Mouse (Mus musculus) CH12.LX (cell line): ENCODE results near the gene Lamc2.

ENCODE experiments used
- CTCF ChIP-seq, 2 experiments: IDR thresholded peaks in 1 of 2; conservative IDR thresholded peaks in 1 of 2; 2 replicates each; pipeline ENCODE4 v1.5.1; 2011 to 2012; ENCODE audit warnings: low read depth in 2 of 2, low read length in 2 of 2, improper control_type of control experiment in 1 of 2, inconsistent platforms in 1 of 2, mild to moderate bottlenecking in 1 of 2, moderate library complexity in 1 of 2
- E2F4 ChIP-seq: IDR thresholded peaks from 2 replicates; pipeline ENCODE4 v1.6.1; 2011; ENCODE audit warnings: low read depth, low read length, improper control_type of control experiment; ENCODE audit not compliant: insufficient replicate concordance
- ETS1 ChIP-seq: conservative IDR thresholded peaks from 2 replicates; pipeline ENCODE4 v1.6.1; 2012; ENCODE audit warnings: low read depth, mild to moderate bottlenecking, inconsistent platforms, low read length, improper control_type of control experiment, moderate library complexity
- MEF2A ChIP-seq: IDR thresholded peaks from 2 replicates; pipeline ENCODE4 v1.6.1; 2014; ENCODE audit warnings: low read depth, mild to moderate bottlenecking, inconsistent platforms, low read length, improper control_type of control experiment, borderline replicate concordance
- POLR2A ChIP-seq: IDR thresholded peaks from 2 replicates; pipeline ENCODE4 v1.6.1; 2011; ENCODE audit warnings: low read depth, mild to moderate bottlenecking, improper control_type of control experiment, low read length
- POLR2AphosphoS2 ChIP-seq: IDR thresholded peaks from 2 replicates; pipeline ENCODE4 v1.6.1; 2011; ENCODE audit warnings: low read depth, low read length, improper control_type of control experiment
- USF2 ChIP-seq: conservative IDR thresholded peaks from 2 replicates; pipeline ENCODE4 v1.6.1; 2011; ENCODE audit warnings: low read depth, low read length, improper control_type of control experiment
- ZNF384 ChIP-seq: IDR thresholded peaks from 2 replicates; pipeline ENCODE4 v1.6.1; 2012; ENCODE audit warnings: low read depth, low read length, improper control_type of control experiment, inconsistent platforms

DNA sequence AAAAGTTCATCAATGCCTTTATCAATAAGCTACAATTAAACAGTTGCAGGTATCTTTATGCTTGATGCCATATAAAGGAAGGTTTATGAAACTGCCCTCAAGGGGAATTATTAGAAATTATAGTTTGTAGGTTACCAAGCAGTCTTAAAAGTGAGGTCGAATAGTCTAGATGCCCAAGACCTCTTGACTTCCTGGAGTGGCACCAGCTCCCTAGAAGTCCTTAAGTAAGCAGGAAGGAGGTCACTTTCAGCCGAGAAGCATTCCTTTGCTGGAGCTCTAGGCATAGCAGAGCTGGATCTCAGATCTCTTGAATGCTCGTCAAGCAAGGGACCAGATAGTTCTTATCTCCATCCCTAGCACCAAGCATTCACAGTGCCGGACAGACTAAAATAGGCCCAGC, 58.6 kb downstream of the Lamc2 start:
- TF ChIP-seq CTCF (conservative IDR thresholded peaks at IDR 0.05 in 1 of 2, IDR thresholded peaks at IDR 0.05 in 1 of 2; ENCODE audit: low read depth in 2 of 2, low read length in 2 of 2) (no peak), USF2 (no peak), E2F4 (no peak), MEF2A (no peak), POLR2AphosphoS2 (no peak), ETS1 (no peak), POLR2A (no peak), ZNF384 (no peak)
